Mouse (Mus musculus) mature B cell (primary cell): ENCODE results near the gene Ppm1j.
"Not testable (repeated sequence)": the region's sequence is repeated elsewhere in the genome, so short reads cannot be mapped to it uniquely, and the experiment has no call there.

Source experiments
- in situ Hi-C: fragments of 300-500 bp; cut with MboI; formaldehyde crosslinking; loops from 2 replicates; pipeline ENCODE4 v1.14.3; 2019

Ppm1j gene

GRCm38 (mm10) chr3:104813227-104813626, 32.4 kb downstream of the Ppm1j start:
- in situ Hi-C loops, result not testable (repeated sequence)

GRCm38 (mm10) chr3:104814746-104815145, 33.9 kb downstream of the Ppm1j start:
- in situ Hi-C loops, result no loop called here

GRCm38 (mm10) chr3:104815346-104815745, 34.5 kb downstream of the Ppm1j start:
- in situ Hi-C loops, result no loop called here

DNA sequence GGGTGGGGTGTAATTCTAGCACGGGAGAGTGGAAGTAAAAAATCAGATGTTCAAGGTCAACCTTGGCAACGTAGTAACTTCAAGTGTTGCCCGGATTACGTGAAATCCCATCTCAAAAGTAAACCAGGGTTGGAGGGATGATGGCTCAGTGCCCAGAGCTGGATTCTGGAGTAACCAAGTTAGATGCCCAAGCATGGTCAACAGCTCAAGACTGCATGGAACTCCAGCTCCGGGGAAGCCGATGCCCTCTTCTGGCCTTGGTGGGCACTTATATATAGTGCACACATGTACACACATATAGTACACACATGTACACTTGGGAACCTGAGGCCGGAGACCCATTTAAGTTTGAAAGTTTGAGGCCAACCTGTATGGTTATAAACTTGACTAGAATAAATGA, 35.3 kb downstream of the Ppm1j start:
- in situ Hi-C loops, result no loop called here

DNA sequence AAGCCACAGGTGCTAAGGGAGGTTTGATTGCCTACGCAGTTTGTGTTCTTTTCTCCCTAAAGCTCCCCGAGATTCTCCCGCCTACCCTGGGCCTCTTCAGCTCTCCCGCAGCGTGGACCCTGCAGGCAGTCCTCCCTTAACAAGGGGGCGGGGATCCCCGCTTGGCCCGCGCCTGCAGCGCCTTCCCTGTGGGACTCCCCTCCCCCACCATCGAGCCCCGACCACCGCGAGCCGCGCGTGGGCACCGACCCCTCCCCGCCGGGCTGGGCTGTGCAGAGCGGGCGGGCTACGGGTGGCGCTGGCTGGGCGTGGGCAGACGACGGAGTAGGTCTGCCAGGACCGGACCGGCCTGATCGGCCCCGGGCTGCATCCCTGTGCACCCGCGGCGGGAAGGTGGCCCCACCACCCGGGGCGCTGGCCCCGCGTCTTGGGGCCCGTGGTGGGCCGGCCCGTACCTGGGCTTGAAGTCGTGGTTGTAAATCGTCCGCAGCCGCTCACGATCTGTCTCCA, 36.7 kb downstream of the Ppm1j start:
- in situ Hi-C loops, result no loop called here

DNA sequence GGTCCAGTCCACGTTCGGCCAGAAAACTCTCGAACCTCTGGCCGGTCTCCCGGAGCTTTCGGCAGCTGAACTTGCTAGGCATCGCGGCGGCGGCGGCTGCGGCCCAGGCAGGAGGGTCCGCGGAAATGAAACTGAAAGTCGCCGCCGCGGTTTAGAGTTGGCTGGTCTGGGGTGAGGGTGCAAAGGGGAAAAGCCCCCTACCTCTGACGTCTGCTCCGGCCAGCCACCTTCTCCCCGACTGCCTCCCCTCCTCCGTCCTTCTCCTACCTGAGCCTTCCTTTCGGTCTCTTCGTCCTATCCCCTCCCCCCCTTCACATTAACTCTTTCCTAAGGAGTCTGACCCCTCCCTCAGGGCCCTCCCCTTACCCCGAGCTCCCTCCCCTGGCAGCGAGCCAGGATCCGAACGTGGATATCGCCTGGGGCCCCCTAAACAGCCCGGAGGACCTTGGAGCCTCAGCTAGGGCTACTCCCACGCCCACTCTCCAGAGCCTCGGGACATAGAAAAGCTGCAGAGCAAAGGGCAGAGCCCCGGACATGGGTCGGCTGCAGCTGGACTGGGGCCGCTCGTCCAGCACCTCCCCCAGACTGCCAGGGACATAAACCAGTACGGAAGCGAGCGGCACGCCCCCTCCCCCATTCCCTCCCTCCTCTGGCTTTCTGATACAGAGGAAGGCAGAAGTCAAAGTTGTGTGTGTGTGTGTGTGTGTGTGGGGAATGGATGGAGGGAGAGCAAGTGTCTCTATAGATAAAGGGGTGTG, 37.3 kb downstream of the Ppm1j start, which contains the start of gene Mov10:
Gene Mov10, minus strand, starts transcription at position 573 of the 758 bp plus-strand sequence.
- in situ Hi-C loops, result no loop called here

DNA sequence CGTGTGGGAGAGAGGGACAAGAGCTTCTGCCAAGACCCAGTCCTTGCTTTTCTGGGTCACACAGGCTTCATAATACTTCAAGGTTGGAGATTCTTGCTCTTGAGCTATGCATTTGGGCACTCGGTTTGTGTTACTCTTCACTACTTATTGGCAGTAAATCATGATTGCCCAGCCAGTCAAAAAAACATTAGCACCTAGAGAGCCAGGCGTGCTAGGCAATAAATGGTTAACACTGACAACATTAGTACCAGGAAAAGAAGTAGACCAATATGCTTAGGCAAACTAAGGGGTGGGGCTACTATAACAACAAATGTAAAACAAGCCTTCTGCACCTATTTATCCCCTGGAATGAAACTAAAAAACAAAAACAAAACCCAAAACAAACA, 37.9 kb downstream of the Ppm1j start:
- in situ Hi-C loops, result no loop called here

DNA sequence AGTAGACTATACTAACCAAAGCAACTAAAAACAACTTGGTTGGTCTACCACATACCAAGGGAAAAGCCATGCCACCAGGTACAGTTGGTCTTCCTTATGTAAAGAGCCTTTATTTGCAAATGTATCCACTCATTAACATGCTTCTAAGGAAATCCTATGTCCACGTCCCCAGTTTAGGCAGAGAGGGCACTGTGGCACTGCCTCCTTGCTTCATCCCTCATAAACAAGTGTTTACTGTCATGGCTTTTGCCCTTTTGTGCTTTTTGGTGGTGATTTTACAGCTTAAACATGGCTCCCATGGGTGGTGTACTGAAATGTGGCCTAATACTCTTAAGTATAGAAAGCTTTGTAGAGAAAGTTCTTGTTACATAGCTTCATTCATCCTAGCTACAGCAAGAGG, 39.6 kb downstream of the Ppm1j start:
- in situ Hi-C loops, result no loop called here

DNA sequence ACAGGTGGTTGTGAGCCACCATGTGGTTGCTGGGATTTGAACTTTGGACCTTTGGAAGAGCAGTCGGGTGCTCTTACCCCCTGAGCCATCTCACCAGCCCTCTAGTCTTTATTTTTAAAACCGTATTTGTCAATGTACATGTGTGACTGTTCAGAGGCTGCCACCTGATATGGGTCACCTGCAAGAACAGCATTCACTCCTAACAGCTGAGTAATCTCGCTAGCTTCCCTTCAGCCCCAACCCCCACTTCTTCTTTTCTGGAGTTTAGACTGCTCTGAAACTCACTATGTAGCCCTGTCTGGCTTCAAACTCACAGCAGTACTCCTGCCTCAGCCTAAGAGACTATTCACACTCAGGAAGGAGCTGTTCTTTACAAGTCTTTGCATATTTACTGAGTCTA, 41.6 kb downstream of the Ppm1j start:
- in situ Hi-C loops, result no loop called here
